Mouse (Mus musculus) G1E (cell line): ENCODE data around the gene Heatr5b. TPM values are rescaled to one million over a fixed set of nuclear protein-coding genes. Genes with fewer than 3 reads are reported as not detected.
"Not testable (repeated sequence)": the region's sequence is repeated elsewhere in the genome, so short reads cannot be mapped to it uniquely, and the experiment has no call there.

Source experiments
- ATAC-seq: 2 replicates; pipeline ENCODE4 v1.8.0; 2016; ENCODE audit warnings: mild to moderate bottlenecking; ENCODE audit not compliant: insufficient number of reproducible peaks, poor library complexity, low FRiP score, severe bottlenecking; ENCODE audit errors: extremely low read depth
- DNase-seq: peaks from one replicate; pipeline ENCODE4 v3.0.0; 2012; ENCODE audit warnings: low spot score
- H3K27me3 ChIP-seq: 2 replicates; pipeline ENCODE4 v1.6.1; 2012; ENCODE audit warnings: mild to moderate bottlenecking, low read length, inconsistent platforms; ENCODE audit not compliant: insufficient read depth
- H3K36me3 ChIP-seq: replicated peaks from 2 replicates; pipeline ENCODE3; 2012; ENCODE audit warnings: mild to moderate bottlenecking, inconsistent platforms
- H3K4me1 ChIP-seq: 2 replicates; pipeline ENCODE4 v1.6.1; 2012; ENCODE audit warnings: low read depth, low read length, inconsistent platforms, mixed read lengths; ENCODE audit not compliant: insufficient read depth
- H3K4me3 ChIP-seq: 2 replicates; pipeline ENCODE4 v1.5.1; 2012; ENCODE audit warnings: low read depth, mild to moderate bottlenecking, inconsistent platforms, low read length, moderate library complexity, mixed read lengths
- H3K9me3 ChIP-seq: replicated peaks from 2 replicates; pipeline ENCODE4 v1.6.1; 2012; ENCODE audit warnings: inconsistent platforms
- CTCF ChIP-seq: IDR thresholded peaks from 2 replicates; pipeline ENCODE4 v1.5.1; 2012; ENCODE audit warnings: low read depth, low read length, inconsistent platforms, mixed read lengths
- GATA1 ChIP-seq: IDR thresholded peaks from 2 replicates; pipeline ENCODE4 v1.6.1; 2012; ENCODE audit warnings: borderline replicate concordance, low read length, inconsistent platforms, mixed read lengths
- GATA2 ChIP-seq: IDR thresholded peaks from 2 replicates; pipeline ENCODE4 v1.6.1; 2012; ENCODE audit warnings: low read depth, low read length, inconsistent platforms, borderline replicate concordance
- POLR2AphosphoS5 ChIP-seq: IDR thresholded peaks from 2 replicates; pipeline ENCODE4 v1.6.1; 2012; ENCODE audit warnings: low read depth, low read length, inconsistent platforms; ENCODE audit not compliant: insufficient replicate concordance
- TAL1 ChIP-seq: conservative IDR thresholded peaks from 2 replicates; pipeline ENCODE4 v1.6.1; 2012; ENCODE audit warnings: low read depth, low read length, inconsistent platforms, mixed read lengths
- polyA plus RNA-seq: library from polyadenylated mRNA; stranded (reverse); fragments of >175 nt; gene quantifications from 2 replicates; pipeline ENCODE4 v1.2.3, GENCODE M21; 2012
- total RNA-seq, 2 experiments: library from RNA; stranded (forward) in 1 of 2; stranded (reverse) in 1 of 2; fragments of 200-1000 nt in 1 of 2; fragments of >200 nt in 1 of 2; fragmentation: Nextera tagmentation in 1 of 2; gene quantifications; 2 replicates each; pipeline ENCODE4 v1.2.3; 2014 to 2017

Gene Heatr5b
- total and polyA plus RNA-seq, 3 experiments: 2.9 to 36.9 (median 25.1) TPM

DNA sequence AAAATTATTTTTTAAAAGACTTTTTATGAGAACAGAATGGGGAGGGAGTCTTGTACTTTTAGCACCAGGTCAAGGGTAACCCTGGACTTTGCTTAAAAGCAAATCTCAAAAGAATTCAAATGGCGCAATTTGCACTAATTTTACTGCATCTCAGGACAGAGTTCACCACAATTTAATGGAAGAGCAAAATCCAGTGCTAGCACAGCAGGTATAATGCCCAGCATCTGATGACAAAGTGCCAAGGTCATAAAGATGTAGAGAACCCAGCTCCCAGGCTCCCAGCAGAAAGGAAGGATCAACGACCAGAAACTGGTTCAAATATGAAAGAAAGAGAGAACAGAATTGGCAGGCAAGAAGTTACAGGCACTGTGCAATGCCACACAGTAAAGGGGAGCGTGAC, 43.0 kb downstream of the Heatr5b start:
- no peak overlapping the region for H3K4me3 ChIP-seq
- H3K4me1 ChIP-seq: no peaks in the 10 kb centered on the region
- no peaks in the 10 kb centered on the region for H3K27me3 ChIP-seq
- no peaks in the 10 kb centered on the region for H3K9me3 ChIP-seq
- TF ChIP-seq TAL1 (no peak), POLR2AphosphoS5 (no peak), GATA2 (no peak), CTCF (no peak), GATA1 (no peak)
- peaks cover 55% of the 10 kb centered on the region for H3K36me3 ChIP-seq
- DNase-seq (no peak), ATAC-seq (no peak)

- Histone ChIP-seq H3K36me3 (peaks cover 54% of the 10 kb centered on the region), H3K9me3 (no peaks in the 10 kb centered on the region), H3K4me1 (no peaks in the 10 kb centered on the region), H3K27me3 (no peaks in the 10 kb centered on the region), H3K4me3 (no peak overlapping the region)
- DNase-seq (no peak), ATAC-seq (no peak)
- TF ChIP-seq POLR2AphosphoS5 (no peak), GATA2 (no peak), CTCF (no peak)
These were observed 43.5 kb downstream of the Heatr5b start for GRCm38 (mm10) chr17:78791690-78792070.

- TF ChIP-seq POLR2AphosphoS5 (no peak), CTCF (no peak), TAL1 (no peak), GATA1 (no peak), GATA2 (no peak)
- Histone ChIP-seq H3K36me3 (peaks cover 49% of the 10 kb centered on the region), H3K27me3 (no peaks in the 10 kb centered on the region), H3K9me3 (no peaks in the 10 kb centered on the region), H3K4me3 (no peak overlapping the region), H3K4me1 (no peaks in the 10 kb centered on the region)
- ATAC-seq: no peak
- no peak for DNase-seq
These were observed 44.0 kb downstream of the Heatr5b start for GRCm38 (mm10) chr17:78791068-78791689.

GRCm38 (mm10) chr17:78788273-78788672, 46.9 kb downstream of the Heatr5b start:
- not testable (repeated sequence) for ATAC-seq, DNase-seq
- H3K36me3 ChIP-seq: peaks cover 34% of the 10 kb centered on the region

GRCm38 (mm10) chr17:78778765-78779164, 56.4 kb downstream of the Heatr5b start:
- peaks cover 23% of the 10 kb centered on the region for H3K36me3 ChIP-seq
- no peaks in the 10 kb centered on the region for H3K4me1 ChIP-seq
- H3K9me3 ChIP-seq: no peaks in the 10 kb centered on the region
- TF ChIP-seq TAL1 (no peak), CTCF (no peak), GATA1 (no peak), GATA2 (no peak), POLR2AphosphoS5 (no peak)
- ATAC-seq (no peak), DNase-seq (no peak)
- H3K4me3 ChIP-seq: no peak overlapping the region
- no peaks in the 10 kb centered on the region for H3K27me3 ChIP-seq

More at GRCm38 (mm10) chr17:78788273-78788672, 46.9 kb downstream of the Heatr5b start:
- H3K27me3 ChIP-seq, H3K4me3 ChIP-seq, H3K9me3 ChIP-seq, H3K4me1 ChIP-seq: not testable (repeated sequence)

- H3K36me3 ChIP-seq: peaks cover 49% of the 10 kb centered on the region
- no peak for DNase-seq
- ATAC-seq: no peak
These were observed 62.8 kb downstream of the Heatr5b start for GRCm38 (mm10) chr17:78772317-78772716.

GRCm38 (mm10) chr17:78770932-78771331, 64.2 kb downstream of the Heatr5b start:
- H3K36me3 ChIP-seq: peaks cover 52% of the 10 kb centered on the region
- H3K27me3 ChIP-seq: no peaks in the 10 kb centered on the region
- H3K4me3 ChIP-seq: no peak overlapping the region
- H3K4me1 ChIP-seq: no peaks in the 10 kb centered on the region
- TF ChIP-seq TAL1 (no peak), POLR2AphosphoS5 (no peak), GATA2 (no peak), GATA1 (no peak), CTCF (no peak)
- no peaks in the 10 kb centered on the region for H3K9me3 ChIP-seq
- DNase-seq (no peak), ATAC-seq (no peak)

More at GRCm38 (mm10) chr17:78772317-78772716, 62.8 kb downstream of the Heatr5b start:
- TF ChIP-seq TAL1 (no peak), GATA1 (no peak), GATA2 (no peak), CTCF (no peak), POLR2AphosphoS5 (no peak)
- Histone ChIP-seq H3K4me1 (no peaks in the 10 kb centered on the region), H3K27me3 (no peaks in the 10 kb centered on the region), H3K9me3 (no peaks in the 10 kb centered on the region), H3K4me3 (no peak overlapping the region)
